Mouse (Mus musculus) heart, postnatal 0 days (tissue): Measurements from ENCODE around the gene Fcrls.

Experiments
- CTCF ChIP-seq: IDR thresholded peaks from 2 replicates; pipeline ENCODE4 v1.5.1; 2016; ENCODE audit warnings: antibody characterized with exemption, control low read depth, low read depth
- EP300 ChIP-seq: IDR thresholded peaks from 2 replicates; pipeline ENCODE4 v1.6.1; 2016; ENCODE audit warnings: antibody characterized with exemption, low read depth

GRCm38 (mm10) chr3:87215176-87215575 is 48.4 kb downstream of the Fcrls start:
- TF ChIP-seq EP300 (no peak), CTCF (no peak)
